Mouse (Mus musculus) heart, adult 9 months (tissue): Measurements from ENCODE around the gene Uba2.
"Not testable (repeated sequence)": the region's sequence is repeated elsewhere in the genome, so short reads cannot be mapped to it uniquely, and the experiment has no call there.

Experiments
- DNase-seq, 2 experiments: peaks; one replicate each; pipeline ENCODE4 v3.0.0; 2022; ENCODE audit warnings: low spot score in 2 of 2

Uba2 gene

DNA sequence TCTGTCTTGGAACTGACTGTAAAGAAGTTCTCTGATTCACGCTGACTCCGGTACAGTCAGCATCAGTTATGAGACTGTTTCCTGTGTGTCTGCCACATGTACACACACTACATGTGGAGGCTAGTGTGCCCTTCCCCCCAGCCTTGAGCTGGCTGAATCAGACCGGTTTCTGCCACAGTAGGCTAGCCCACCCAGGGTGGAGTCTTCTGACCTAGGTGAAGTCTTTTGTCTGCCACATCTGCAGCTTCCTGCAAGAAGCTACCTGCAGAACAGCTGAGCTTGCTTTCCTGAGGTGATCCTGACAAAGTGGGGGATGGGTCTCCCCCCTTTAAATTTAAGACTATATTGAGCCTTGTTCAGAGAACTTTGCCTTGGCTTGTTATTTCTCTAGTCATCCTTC is at the start of gene Uba2:
Gene Uba2, minus strand, starts transcription at position 146 of the 400 bp plus-strand sequence.
- DNase-seq: no peak

DNA sequence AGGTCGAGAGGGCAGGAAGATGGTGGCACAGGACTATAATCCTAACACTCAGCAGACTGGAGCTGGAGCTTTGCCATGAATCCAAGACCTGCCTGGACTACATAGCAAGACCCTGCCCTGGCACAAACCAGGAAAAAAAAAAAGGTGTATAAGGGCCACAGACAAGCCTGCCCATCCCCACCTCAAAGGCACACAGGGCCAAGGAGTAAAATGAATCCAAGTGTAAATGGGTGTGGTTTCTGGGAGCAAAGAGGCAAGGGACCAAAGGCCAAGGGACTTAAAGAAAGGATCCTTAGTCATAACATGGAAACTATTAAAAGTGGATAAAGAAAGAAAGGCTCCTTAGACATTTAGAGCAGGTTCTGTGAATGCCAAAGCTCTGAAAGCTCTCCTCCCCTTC is 49.1 kb upstream of the Uba2 start:
- DNase-seq: no peak

GRCm38 (mm10) chr7:34216474-34216873 is 47.1 kb upstream of the Uba2 start:
- no peak for DNase-seq

DNA sequence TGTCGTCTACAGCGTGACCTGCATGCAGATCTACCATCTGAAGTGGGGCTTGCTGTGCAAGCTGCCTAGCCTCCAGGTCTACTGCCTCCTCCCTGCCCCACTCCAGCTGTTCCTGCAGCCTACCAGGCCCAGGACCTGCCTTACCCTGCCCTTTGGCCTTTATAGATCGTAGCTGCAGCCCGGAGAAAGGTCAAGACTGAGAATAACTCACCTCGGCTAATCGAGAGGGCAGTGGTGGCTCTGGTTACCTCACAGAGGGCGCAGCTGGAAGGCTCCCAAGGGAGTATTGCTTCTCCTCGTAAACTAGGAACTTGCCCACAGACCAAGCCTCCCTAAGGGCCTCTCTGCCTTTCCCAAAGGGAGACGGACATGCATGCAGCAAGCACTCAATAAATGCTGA is 46.1 kb upstream of the Uba2 start:
- no peak for DNase-seq

GRCm38 (mm10) chr7:34214644-34215043 is 45.2 kb upstream of the Uba2 start:
- peak in 1 of 2 experiments; percentile 41 for DNase-seq

DNA sequence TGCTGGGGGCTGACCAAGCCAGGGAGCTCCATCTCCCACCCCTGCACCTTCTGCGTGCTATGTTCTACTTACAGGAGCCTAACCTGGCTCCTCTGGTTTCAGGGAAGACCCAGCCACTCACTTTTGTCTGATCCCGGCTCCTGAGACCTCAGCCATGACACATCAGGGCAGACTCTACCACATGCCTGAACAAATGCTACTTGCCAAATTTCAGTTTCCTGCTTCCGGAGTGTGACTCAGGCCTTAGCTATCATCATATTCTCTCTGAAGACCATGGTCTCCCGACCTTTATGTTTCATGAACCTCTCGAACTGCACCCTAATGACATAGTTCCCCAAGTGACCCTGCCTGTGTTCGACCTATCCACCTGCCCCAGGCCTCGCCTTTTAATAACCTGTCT is 43.9 kb upstream of the Uba2 start:
- no peak for DNase-seq

- no peak for DNase-seq
Measured at GRCm38 (mm10) chr7:34208027-34208745, 38.8 kb upstream of the Uba2 start.

GRCm38 (mm10) chr7:34206331-34206730 is 36.9 kb upstream of the Uba2 start:
- no peak for DNase-seq

DNA sequence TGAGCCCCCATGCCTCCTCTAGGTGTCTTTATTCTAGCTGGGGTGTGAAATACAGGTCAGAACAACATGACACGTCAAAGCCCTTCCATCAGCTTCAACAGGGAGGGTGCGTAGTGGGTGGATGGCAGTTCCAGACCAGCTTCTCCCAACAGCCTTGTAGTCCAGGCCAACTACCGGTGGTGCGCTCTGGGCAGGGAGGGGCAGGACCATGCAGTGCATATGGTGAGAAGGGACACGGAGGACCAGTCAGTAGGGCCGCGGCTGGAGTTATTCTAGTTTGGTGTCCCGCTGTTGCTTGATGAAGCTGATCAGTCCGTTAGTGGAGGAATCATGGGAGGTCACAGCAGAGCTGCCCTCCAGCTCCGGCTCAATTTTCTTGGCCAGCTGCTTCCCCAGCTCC is 32.7 kb upstream of the Uba2 start:
- DNase-seq: not testable (repeated sequence)

GRCm38 (mm10) chr7:34200829-34201228 is 31.4 kb upstream of the Uba2 start:
- no peak for DNase-seq

GRCm38 (mm10) chr7:34198346-34198745 is 28.9 kb upstream of the Uba2 start:
- DNase-seq: no peak

DNA sequence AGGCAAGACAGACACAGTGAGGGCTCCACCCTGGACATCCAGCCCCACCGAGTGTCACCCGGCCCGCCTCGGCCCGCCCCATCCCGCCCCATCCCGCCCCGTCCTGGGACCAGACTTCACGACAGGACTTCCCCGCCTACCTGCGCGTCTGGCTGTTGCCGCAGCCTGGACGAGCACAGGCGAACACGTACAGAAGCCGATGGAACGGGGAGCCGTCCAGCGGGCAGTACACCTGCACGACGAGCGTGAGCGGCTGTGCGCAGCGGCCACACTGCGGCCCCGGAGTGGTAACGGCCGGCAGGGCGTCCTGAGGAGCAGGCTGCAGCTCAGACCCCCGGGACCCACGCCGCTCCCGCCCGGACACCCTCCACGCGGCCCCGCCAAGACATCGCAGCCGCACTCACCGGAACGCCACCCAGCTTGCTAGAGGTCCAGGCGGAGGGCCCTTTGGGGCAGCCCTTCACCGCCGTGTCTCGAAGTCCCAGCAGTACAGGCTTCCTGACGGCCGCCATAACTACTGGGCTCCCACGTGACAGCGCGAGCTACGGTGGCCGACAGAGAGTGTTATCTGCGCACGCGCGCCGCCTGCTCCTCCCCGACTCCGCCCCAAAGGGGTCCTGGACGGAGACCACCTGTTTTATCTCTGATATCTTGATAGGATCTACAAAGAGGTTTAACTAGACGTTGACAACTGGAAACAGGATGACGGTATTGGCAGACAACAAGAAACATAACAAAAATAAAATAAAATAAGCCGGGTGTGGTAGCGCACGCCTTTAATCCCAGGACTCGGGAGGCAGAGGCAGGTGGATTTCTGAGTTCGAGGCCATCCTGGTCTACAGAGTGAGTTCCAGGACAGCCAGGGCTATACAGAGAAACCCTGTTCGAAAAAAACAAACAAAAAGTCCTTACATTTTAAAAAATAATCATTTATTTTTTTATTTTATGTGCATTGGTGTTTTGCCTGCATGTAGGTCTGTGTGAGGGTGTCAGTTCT is 27.0 kb upstream of the Uba2 start, which contains the start of gene Pdcd2l:
Gene Pdcd2l, minus strand, starts transcription at position 530 of the 997 bp plus-strand sequence.
- DNase-seq: peak; percentile 87 to 90

DNA sequence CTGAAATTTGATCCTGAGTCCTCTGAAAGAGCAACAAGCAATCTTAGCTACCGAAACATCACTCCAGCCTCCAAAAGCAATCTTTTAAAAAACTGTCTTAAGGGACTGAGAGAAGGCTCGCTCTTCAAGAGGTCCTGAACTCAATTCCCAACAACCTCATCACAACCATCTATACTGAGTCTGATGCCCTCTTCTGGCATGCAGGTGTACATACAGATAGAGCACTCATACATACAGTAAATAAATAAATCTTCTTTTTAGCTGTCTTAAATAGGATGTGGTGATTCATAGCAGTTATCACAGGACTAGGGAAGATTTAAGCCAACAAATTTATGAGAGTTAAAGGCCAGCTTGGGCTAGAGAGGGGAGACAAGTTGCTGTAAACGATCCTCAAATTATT is 26.2 kb upstream of the Uba2 start:
- no peak for DNase-seq

- no peak for DNase-seq
Measured at GRCm38 (mm10) chr7:34192825-34193224, 23.4 kb upstream of the Uba2 start.

DNA sequence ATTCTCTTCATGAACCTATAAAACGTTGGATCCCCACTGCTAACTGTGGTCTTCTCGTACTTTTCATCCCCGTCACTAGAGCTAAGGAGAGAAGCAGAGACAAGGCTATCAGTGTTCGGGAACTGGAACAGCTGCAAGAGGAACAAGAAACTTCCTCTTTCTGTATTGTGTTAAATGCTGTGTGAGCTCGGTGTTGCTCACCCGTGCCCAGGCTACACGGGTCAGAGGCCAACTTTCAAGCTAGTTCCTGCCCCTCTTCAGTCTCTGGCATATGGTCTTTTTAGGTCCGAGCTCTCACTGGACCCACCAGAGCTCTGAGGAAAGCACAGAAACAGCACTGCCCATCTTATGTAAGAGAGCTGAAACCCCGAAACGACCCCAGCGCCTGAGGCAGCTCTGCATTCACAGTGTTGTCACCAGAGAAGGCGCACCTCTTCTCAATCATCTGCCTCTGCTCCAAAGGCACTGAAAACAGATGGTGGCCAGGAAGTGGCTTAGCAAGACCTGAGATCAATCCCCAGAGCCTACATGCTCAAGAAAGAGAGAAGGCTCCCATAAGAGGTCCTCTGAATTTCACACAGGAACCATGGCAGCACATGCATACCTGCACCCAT is 20.1 kb upstream of the Uba2 start:
- no peak for DNase-seq

DNA sequence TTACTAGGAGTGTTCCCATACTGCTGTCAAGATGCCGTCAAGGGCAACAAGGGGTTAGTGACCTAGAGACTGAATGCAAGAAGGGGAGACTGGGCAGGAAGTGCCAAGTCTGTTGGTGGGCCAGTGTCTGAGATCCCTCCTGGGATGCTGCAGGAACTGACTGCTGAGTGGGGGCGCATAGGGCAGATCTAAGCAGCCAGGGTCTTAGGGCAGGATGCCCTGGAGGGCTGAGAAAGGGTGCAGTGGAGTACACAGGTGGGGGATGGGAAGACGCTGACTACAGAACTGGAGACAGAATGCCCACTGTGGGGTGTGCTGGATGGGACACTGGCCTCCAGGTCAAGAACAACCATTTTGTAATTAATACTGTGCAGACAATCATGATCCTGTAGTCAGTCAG is 14.4 kb upstream of the Uba2 start:
- DNase-seq: no peak

DNA sequence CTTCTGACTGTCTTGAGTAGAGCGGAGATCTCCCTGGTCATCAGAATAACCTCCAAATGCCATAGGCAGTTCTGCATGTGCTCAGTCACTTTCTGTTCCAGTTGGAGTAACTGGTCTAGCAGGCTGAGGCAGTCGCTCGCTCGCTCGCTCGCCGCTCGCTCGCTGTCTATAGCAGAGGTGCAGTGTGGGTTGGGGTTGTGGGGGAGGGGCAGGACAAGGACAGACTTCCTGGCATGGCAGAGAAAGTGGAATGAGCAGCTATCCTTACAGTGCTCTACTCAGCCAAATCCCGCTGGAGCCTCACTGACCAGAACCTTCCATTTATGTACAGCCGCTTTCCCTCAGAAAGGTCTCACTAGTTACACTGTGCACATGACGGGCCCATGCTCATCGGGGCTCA is 14.0 kb upstream of the Uba2 start:
- no peak for DNase-seq

GRCm38 (mm10) chr7:34176241-34176640 is 6.8 kb upstream of the Uba2 start:
- not testable (repeated sequence) for DNase-seq

GRCm38 (mm10) chr7:34172251-34172650 is 2.9 kb upstream of the Uba2 start:
- DNase-seq: no peak

GRCm38 (mm10) chr7:34168470-34169251 is 738 bp downstream of the Uba2 start:
- peak; percentile 91 to 92 for DNase-seq

GRCm38 (mm10) chr7:34167766-34168469 is 1.5 kb downstream of the Uba2 start:
- peak in 1 of 2 experiments; percentile 10 for DNase-seq
